26 mouse cellular contexts compared by ENCODE assay signal in the genomic region with DNA sequence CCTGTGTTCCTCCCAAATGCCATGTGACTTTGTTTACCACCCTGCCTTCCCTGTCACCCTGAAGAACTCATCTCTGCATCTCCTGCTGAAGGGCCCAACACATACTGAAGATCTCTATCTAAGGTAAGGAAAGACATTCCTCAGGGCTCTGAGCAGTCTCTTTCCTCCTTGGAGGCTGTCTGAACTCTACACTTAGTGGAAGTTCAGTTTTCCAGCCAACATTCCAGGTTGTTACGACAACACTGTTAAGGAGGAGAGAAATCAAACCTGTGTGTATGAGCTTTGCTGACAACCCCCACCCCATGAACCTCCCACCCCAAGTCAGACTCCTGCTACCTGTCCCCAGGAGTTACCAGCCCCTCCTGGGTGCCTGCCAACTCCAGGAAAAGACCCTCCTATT. TPM values are rescaled to one million over a fixed set of nuclear protein-coding genes. Genes with fewer than 3 reads are reported as not detected.
DNase-seq lines count a peak whose midpoint lies in the region; ATAC-seq and TF ChIP-seq lines count a peak whose summit lies in the region.
"Had no signal": no experiment of that assay in that cellular context is flagged by ENCODE, and none has a peak within 500 bp of the region (broad histone marks: within the 10 kb centered on the region; RNA-seq: fewer than 3 reads in every experiment).

No protein-coding gene starts in this region.

- no peak for ATAC-seq in liver, postnatal 0 days
- ATAC-seq: CD4-positive, CD25-positive, alpha-beta regulatory T cell, adult 4 months; forebrain, embryonic 14.5 days; forebrain, embryonic 16.5 days had no signal

- H3K27me3 ChIP-seq in liver, adult 2 months (ENCODE audit: control insufficient read depth, insufficient read depth, low read length), result no peaks in the 10 kb centered on the region
- peaks cover 9% of the 10 kb centered on the region; the same call in 1 of the 2 replicates for H3K27me3 ChIP-seq in liver, postnatal 0 days (ENCODE audit: insufficient read depth, low read length)

- no peak overlapping the region for H3K9ac ChIP-seq in liver, adult 2 months (ENCODE audit: low read depth, low read length)
- H3K9ac ChIP-seq in liver, postnatal 0 days (replicated peaks), result no peak overlapping the region
- H3K9ac ChIP-seq: embryonic facial prominence, embryonic 13.5 days; embryonic facial prominence, embryonic 15.5 days; forebrain, embryonic 12.5 days had no signal

- H3K27ac ChIP-seq in liver, adult 2 months (replicated peaks; ENCODE audit: insufficient read depth, low read depth, low read length), result no peak overlapping the region
- H3K27ac ChIP-seq in liver, postnatal 0 days (ENCODE audit: low read depth), result no peak overlapping the region
- 0 out of 2 replicates have a peak overlapping the region, but pooled peaks have one; percentile 16 for H3K27ac ChIP-seq in brown adipose tissue, adult 24 weeks (replicated peaks; ENCODE audit: low read depth, low read length)
- no peak overlapping the region for H3K27ac ChIP-seq in gastrocnemius, adult 2 months
- H3K27ac ChIP-seq: embryonic facial prominence, embryonic 13.5 days; embryonic facial prominence, embryonic 15.5 days; forebrain, embryonic 10.5 days; forebrain, embryonic 12.5 days had no signal

- DNase-seq in liver, adult 2 months (ENCODE audit: extremely low read depth, low read depth, low spot score), result peak; percentile 16
- no peak for DNase-seq in liver, postnatal 0 days
- peak; percentile 43 for DNase-seq in testis, postnatal 14 days (ENCODE audit: low spot score)
- DNase-seq in testis, postnatal 10 days (ENCODE audit: low spot score), result no peak
- peak; percentile 45 for DNase-seq in NIH3T3 (ENCODE audit: low read depth)
- DNase-seq in kidney, adult 9 months, result no peak
- DNase-seq in gastrocnemius, adult 2 months, result no peak
- DNase-seq: adrenal gland, adult 8-10 months; adrenal gland, postnatal 14 days; B cell, adult 2 months; cerebellum, adult 11-12 months; cerebellum, adult 2 months; cerebellum, adult 9-10 months; cerebellum, postnatal 10 days; cerebellum, postnatal 25 days; embryo, embryonic 11 days had no signal

- intact Hi-C loops in gastrocnemius, adult 2 months (cut with DNase I), result no loop called here

- H3K4me1 ChIP-seq in liver, adult 2 months (ENCODE audit: control insufficient read depth, insufficient read depth, low read length), result peaks cover 6% of the 10 kb centered on the region; the same call in 1 of the 2 replicates
- peaks cover 8% of the 10 kb centered on the region; the same call in 1 of the 2 replicates for H3K4me1 ChIP-seq in liver, postnatal 0 days (ENCODE audit: insufficient read depth)
- peaks cover 2% of the 10 kb centered on the region; the same call in 1 of the 2 replicates for H3K4me1 ChIP-seq in brown adipose tissue, adult 24 weeks (ENCODE audit: control insufficient read depth, insufficient read depth, insufficient read length, low read length)

- TF ChIP-seq EP300 in liver, postnatal 0 days (IDR thresholded peaks at IDR 0.05; ENCODE audit: low read depth), result no peak

- H3K4me3 ChIP-seq in liver, adult 2 months (ENCODE audit: insufficient read depth, low read depth, low read length), result no peak overlapping the region
- no peak overlapping the region for H3K4me3 ChIP-seq in liver, postnatal 0 days (ENCODE audit: low read depth, low read length)
- no peak overlapping the region for H3K4me3 ChIP-seq in brown adipose tissue, adult 24 weeks (ENCODE audit: insufficient read depth, low read depth, low read length)
- H3K4me3 ChIP-seq in gastrocnemius, adult 2 months, result no peak overlapping the region
- H3K4me3 ChIP-seq: embryonic facial prominence, embryonic 13.5 days; embryonic facial prominence, embryonic 15.5 days; erythroblast, embryonic 14.5 days; forebrain, embryonic 10.5 days; forebrain, embryonic 12.5 days had no signal

- no peak for TF ChIP-seq CTCF in liver, adult 2 months (IDR thresholded peaks at IDR 0.05; ENCODE audit: low read depth, low read length)
- no peak for TF ChIP-seq CTCF in liver, postnatal 0 days (IDR thresholded peaks at IDR 0.05; ENCODE audit: low read depth)
- no peak for TF ChIP-seq CTCF in gastrocnemius, adult 2 months (IDR thresholded peaks at IDR 0.05)

- 63% methylated on average over 1 of the region's 1 CpGs for WGBS in liver, adult 2 months
- 73% methylated on average over 1 of the region's 1 CpGs for WGBS in liver, postnatal 0 days (ENCODE audit: insufficient replicate concordance)

- no peak for TF ChIP-seq POLR2A in liver, adult 2 months (IDR thresholded peaks at IDR 0.05; ENCODE audit: extremely low read depth, insufficient read depth, low read length)

- H3K9me3 ChIP-seq in liver, postnatal 0 days (ENCODE audit: low read length), result no peaks in the 10 kb centered on the region
- H3K9me3 ChIP-seq: embryonic facial prominence, embryonic 13.5 days; embryonic facial prominence, embryonic 15.5 days; forebrain, embryonic 10.5 days; forebrain, embryonic 12.5 days; G1E had no signal

- H3K36me3 ChIP-seq in liver, adult 2 months (ENCODE audit: control insufficient read depth, insufficient read depth, low read length), result no peaks in the 10 kb centered on the region
- no peaks in the 10 kb centered on the region for H3K36me3 ChIP-seq in liver, postnatal 0 days (replicated peaks; ENCODE audit: insufficient read depth, low read length)
- H3K36me3 ChIP-seq: embryonic facial prominence, embryonic 13.5 days; embryonic facial prominence, embryonic 15.5 days; forebrain, embryonic 10.5 days; forebrain, embryonic 12.5 days; G1E had no signal

- H3K4me2 ChIP-seq in liver, postnatal 0 days (ENCODE audit: low read depth, low read length), result no peak overlapping the region
- H3K4me2 ChIP-seq: embryonic facial prominence, embryonic 13.5 days; embryonic facial prominence, embryonic 15.5 days; forebrain, embryonic 12.5 days had no signal

- peaks cover under 1% of the 10 kb centered on the region; the same call in 1 of the 2 replicates for H3K79me2 ChIP-seq in liver, adult 2 months (ENCODE audit: control insufficient read depth, insufficient read depth, low read length)

RNA-seq across cellular contexts. Expression of a gene that starts 3.6 kb away (rescaled TPM):
- total RNA-seq in liver, adult 2 months (2014; rRNA removed), result 15.4 and 19.7 TPM in 2 replicates
- 10.1 and 10.5 TPM in 2 replicates for polyA plus RNA-seq in liver, adult 2 months (2012; rRNA removed)
- polyA plus RNA-seq in liver, postnatal 0 days (2015; fragmentation: Nextera tagmentation; extraction: Ambion mirVana), result 10.2 and 11.8 TPM in 2 replicates
- polyA plus RNA-seq in brown adipose tissue, adult 24 weeks (2012; ENCODE audit: insufficient read depth, insufficient read length, missing spikeins), result 3.6 and 5.4 TPM in 2 replicates
- 1 to 10 TPM; 4.3 to 6.4 TPM for total RNA-seq in gastrocnemius, adult 2 months (2021)
- polyA plus RNA-seq: G1E had no signal

RNA-seq across cellular contexts. Expression of a gene that starts 46.7 kb away (rescaled TPM):
- total RNA-seq in liver, adult 2 months (2014; rRNA removed), result 2.3 and 2.6 TPM in 2 replicates
- polyA plus RNA-seq in liver, adult 2 months (2012; rRNA removed), result 2.2 and 4.0 TPM in 2 replicates
- 0.88 and 1.4 TPM in 2 replicates for polyA plus RNA-seq in liver, postnatal 0 days (2015; fragmentation: Nextera tagmentation; extraction: Ambion mirVana)
- 8.4 and 10.2 TPM in 2 replicates for polyA plus RNA-seq in brown adipose tissue, adult 24 weeks (2012; ENCODE audit: insufficient read depth, insufficient read length, missing spikeins)
- total RNA-seq in gastrocnemius, adult 2 months (2021), result 1 to 10 TPM; 6.0 to 9.8 TPM

Comparison
In these comparisons a context has a peak if more than half of its experiments do, and no peak if none do; other contexts are left out.
1. DNase-seq: peak in liver, adult 2 months (single experiment), testis, postnatal 14 days (single experiment) and NIH3T3 (single experiment); none in liver, postnatal 0 days (single experiment), testis, postnatal 10 days (single experiment), kidney, adult 9 months (single experiment) and gastrocnemius, adult 2 months (single experiment).